Mouse (Mus musculus): ENCODE measurements around the gene Katnal1. TPM values are rescaled to one million over a fixed set of nuclear protein-coding genes. Genes with fewer than 3 reads are reported as not detected.

Katnal1 gene
- total and polyA plus RNA-seq, 3 experiments: 12.8 to 14.8 TPM; not detected in 1

GRCm38 (mm10) chr5:148897941-148898417, 31.1 kb downstream of the Katnal1 start (continued):
- peak; percentile 56 for TF ChIP-seq MAX (IDR thresholded peaks at IDR 0.05; ENCODE audit: low read length)

- H3K4me1 ChIP-seq (ENCODE audit: control insufficient read depth in 1 of 2, insufficient read depth in 2 of 2, low read length in 2 of 2): peaks cover 14 to 29% of the 10 kb centered on the region in 2 experiments
- H3K36me3 ChIP-seq (ENCODE audit: control insufficient read depth in 1 of 2, insufficient read depth in 2 of 2, low read length in 2 of 2): peaks cover 0 to 26% of the 10 kb centered on the region in 2 experiments; a peak in 2 of 4 replicates
- no peaks in the 10 kb centered on the region for H3K79me2 ChIP-seq (ENCODE audit: control insufficient read depth, insufficient read depth, low read length, poor library complexity)
- DNase-seq (ENCODE audit: low read depth, low spot score): peak; percentile 98
- no peaks in the 10 kb centered on the region for H3K9me3 ChIP-seq (replicated peaks; ENCODE audit: insufficient read depth, low read length)
- H3K9ac ChIP-seq (ENCODE audit: control insufficient read depth, low read depth, low read length, poor library complexity, severe bottlenecking): peak overlapping the region; percentile 72
- peak overlapping the region; percentile 14 to 19 for H3K4me3 ChIP-seq (ENCODE audit: control insufficient read depth in 1 of 2, insufficient read depth in 1 of 2, low read depth in 2 of 2, low read length in 2 of 2)
- H3K27me3 ChIP-seq (ENCODE audit: control insufficient read depth in 1 of 2, insufficient read depth in 2 of 2, low read length in 2 of 2): no peaks in the 10 kb centered on the region
- H3K27ac ChIP-seq (ENCODE audit: control insufficient read depth, low read depth, low read length): peak overlapping the region; percentile 99
- no peak for TF ChIP-seq ZKSCAN1 (IDR thresholded peaks at IDR 0.05; ENCODE audit: low read depth, low read length)
- no peak for TF ChIP-seq JUND (IDR thresholded peaks at IDR 0.05; ENCODE audit: low read depth, low read length)
- TF ChIP-seq POLR2AphosphoS5 (IDR thresholded peaks at IDR 0.05; ENCODE audit: borderline replicate concordance, low read depth, low read length): no peak; the same call in 1 of the 2 replicates
- no peak; the same call in 1 of the 2 replicates for TF ChIP-seq ZNF384 (IDR thresholded peaks at IDR 0.05; ENCODE audit: low read depth, low read length)
- peak; percentile 71; the same call in 1 of the 2 replicates for TF ChIP-seq RCOR1 (IDR thresholded peaks at IDR 0.05; ENCODE audit: low read depth, low read length)
- TF ChIP-seq TCF12 (IDR thresholded peaks at IDR 0.05; ENCODE audit: low read depth, low read length): peak; percentile 92
- peak; percentile 76 for TF ChIP-seq ETS1 (IDR thresholded peaks at IDR 0.05; ENCODE audit: low read depth, low read length)
- TF ChIP-seq SIN3A (IDR thresholded peaks at IDR 0.05; ENCODE audit: low read length): no peak; the same call in 1 of the 2 replicates
- TF ChIP-seq MAZ (IDR thresholded peaks at IDR 0.05; ENCODE audit: low read depth, low read length): peak; percentile 95
- peak; percentile 29 for TF ChIP-seq NELFE (IDR thresholded peaks at IDR 0.05; ENCODE audit: low read depth, low read length)
- TF ChIP-seq GABPA (IDR thresholded peaks at IDR 0.05; ENCODE audit: low read depth, low read length): no peak
- peak; percentile 94 for TF ChIP-seq GATA1 (IDR thresholded peaks at IDR 0.05; ENCODE audit: low read depth, low read length)
- TF ChIP-seq E2F4 (IDR thresholded peaks at IDR 0.05; ENCODE audit: borderline replicate concordance, low read depth, low read length): no peak; the same call in 1 of the 2 replicates
- no peak for TF ChIP-seq ZC3H11A (IDR thresholded peaks at IDR 0.05; ENCODE audit: low read depth, low read length)
- peak; percentile 9; the same call in 1 of the 2 replicates for TF ChIP-seq POLR2AphosphoS2 (IDR thresholded peaks at IDR 0.05; ENCODE audit: low read length)
- no peak for TF ChIP-seq SMC3 (IDR thresholded peaks at IDR 0.05; ENCODE audit: low read depth, low read length)
- no peak for TF ChIP-seq CTCF (IDR thresholded peaks at IDR 0.05 in 2 of 3, conservative IDR thresholded peaks at IDR 0.05 in 1 of 3; ENCODE audit: control insufficient read depth in 1 of 3, insufficient read depth in 1 of 3, low read depth in 2 of 3, low read length in 3 of 3, poor library complexity in 1 of 3, severe bottlenecking in 1 of 3)
- TF ChIP-seq ZMIZ1 (IDR thresholded peaks at IDR 0.05; ENCODE audit: low read depth, low read length): 0 out of 2 replicates have a peak, but pooled peaks have one; percentile 76
- peak; percentile 98 for TF ChIP-seq TAL1 (IDR thresholded peaks at IDR 0.05; ENCODE audit: low read length)
- no peak for TF ChIP-seq USF2 (IDR thresholded peaks at IDR 0.05; ENCODE audit: borderline replicate concordance in 1 of 2, insufficient read depth in 1 of 2, low read depth in 1 of 2, low read length in 2 of 2)
- TF ChIP-seq CHD1 (IDR thresholded peaks at IDR 0.05; ENCODE audit: low read depth, low read length): no peak
- peak; percentile 63 for TF ChIP-seq NRF1 (IDR thresholded peaks at IDR 0.05; ENCODE audit: insufficient read depth, low read depth, low read length, poor library complexity, severe bottlenecking)
- TF ChIP-seq MYC (IDR thresholded peaks at IDR 0.05; ENCODE audit: low read depth, low read length): peak; percentile 99
- TF ChIP-seq ELF1 (IDR thresholded peaks at IDR 0.05; ENCODE audit: low read depth, low read length): no peak
- no peak for TF ChIP-seq MYB (IDR thresholded peaks at IDR 0.05; ENCODE audit: low read depth, low read length)
- TF ChIP-seq MAFK (IDR thresholded peaks at IDR 0.05; ENCODE audit: borderline replicate concordance, low read depth, low read length): no peak
- peak; percentile 98 for TF ChIP-seq MXI1 (IDR thresholded peaks at IDR 0.05; ENCODE audit: low read depth, low read length)
- TF ChIP-seq BHLHE40 (IDR thresholded peaks at IDR 0.05; ENCODE audit: borderline replicate concordance, low read depth, low read length): no peak; the same call in 1 of the 2 replicates
- TF ChIP-seq POLR2A (IDR thresholded peaks at IDR 0.05; ENCODE audit: control insufficient read depth in 1 of 2, insufficient read depth in 1 of 2, low read depth in 1 of 2, low read length in 2 of 2, poor library complexity in 1 of 2): peak in 1 of 2 experiments; percentile 71; a peak in 2 of 4 replicates
- TF ChIP-seq MAX (IDR thresholded peaks at IDR 0.05; ENCODE audit: low read length): peak; percentile 98
- peak; percentile 90 to 91 for TF ChIP-seq EP300 (IDR thresholded peaks at IDR 0.05; ENCODE audit: low read depth in 1 of 2, low read length in 2 of 2)
- no peak for TF ChIP-seq MEF2A (IDR thresholded peaks at IDR 0.05; ENCODE audit: extremely low read depth, insufficient replicate concordance, low read depth, low read length, poor library complexity, severe bottlenecking)
- peak; percentile 63; the same call in 1 of the 2 replicates for TF ChIP-seq HCFC1 (IDR thresholded peaks at IDR 0.05; ENCODE audit: low read depth, low read length)
Measured at GRCm38 (mm10) chr5:148897069-148897702, 31.9 kb downstream of the Katnal1 start.
